Mouse (Mus musculus) erythroblast, embryonic 14.5 days (primary cell): ENCODE measurements at regions not wholly inside any gene's neighbourhood (a gene's known extent, or its start where the extent isn't known, plus 50 kb on each side); places are given as distances from the start of the nearest gene placed in this dataset.

Source experiments
- GATA1 ChIP-seq: IDR thresholded peaks from 2 replicates; pipeline ENCODE4 v1.6.1; 2012; ENCODE audit warnings: low read length, inconsistent platforms, mixed read lengths
- TAL1 ChIP-seq: IDR thresholded peaks from 3 replicates; pipeline ENCODE4 v1.6.1; 2012; ENCODE audit warnings: low read length, inconsistent platforms, mixed read lengths

DNA sequence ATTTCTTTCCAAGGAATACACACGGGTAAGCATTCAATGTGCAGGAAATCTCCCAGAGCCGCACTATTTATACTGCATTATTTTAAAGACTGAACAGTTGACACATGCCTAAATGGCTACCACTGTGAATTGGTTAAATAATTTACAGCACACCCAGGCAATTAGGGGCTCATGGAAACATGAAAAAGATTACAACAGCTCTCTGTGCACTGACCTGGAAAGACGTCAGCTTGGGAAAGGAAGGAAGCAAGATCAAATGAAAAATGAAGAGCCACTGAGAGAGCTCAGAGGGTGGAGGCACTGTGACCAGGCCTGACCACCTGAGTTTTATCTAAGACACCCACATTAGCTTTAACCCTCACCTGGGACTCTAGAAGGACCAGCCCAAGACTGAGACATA, 82.7 kb upstream of the Nfe2l3 start:
- TF ChIP-seq TAL1: no peak
- TF ChIP-seq GATA1: no peak
